Mouse (Mus musculus) G1E-ER4 (cell line): ENCODE measurements around the gene Tnpo3. TPM values are rescaled to one million over a fixed set of nuclear protein-coding genes. Genes with fewer than 3 reads are reported as not detected.

Experiments
- GATA1 ChIP-seq: IDR thresholded peaks from one replicate; pipeline ENCODE4 v1.8.0; 2012; ENCODE audit warnings: low read length, inconsistent platforms
- polyA plus RNA-seq: library from polyadenylated mRNA; stranded (reverse); fragments of >175 nt; gene quantifications from 2 replicates; pipeline ENCODE4 v1.2.3, GENCODE M21; 2012

Gene Tnpo3
- polyA plus RNA-seq, 1 experiment = 102 TPM

GRCm38 (mm10) chr6:29517139-29517538 lies 92.5 kb downstream of the Tnpo3 start:
- no peak for TF ChIP-seq GATA1

DNA sequence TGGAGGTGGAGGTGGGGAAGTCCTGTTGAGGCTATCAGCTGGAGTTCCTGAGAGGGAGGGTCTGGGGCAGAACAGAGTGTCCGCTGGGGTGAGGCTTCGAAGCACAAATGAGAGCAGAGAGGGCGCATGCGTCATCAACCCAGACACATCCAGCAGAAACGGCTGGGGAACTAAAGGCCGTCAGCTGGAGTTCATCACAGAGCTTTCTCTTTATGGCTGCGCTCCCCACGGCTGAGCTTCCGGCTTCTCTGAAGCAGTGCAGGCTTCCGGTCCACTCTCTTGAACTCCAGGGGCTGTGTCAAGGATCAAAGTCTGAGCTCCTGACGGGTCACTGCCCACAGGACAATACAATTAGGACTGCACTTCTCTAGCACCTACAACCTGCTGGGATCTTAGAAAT lies 96.4 kb downstream of the Tnpo3 start:
- no peak for TF ChIP-seq GATA1

DNA sequence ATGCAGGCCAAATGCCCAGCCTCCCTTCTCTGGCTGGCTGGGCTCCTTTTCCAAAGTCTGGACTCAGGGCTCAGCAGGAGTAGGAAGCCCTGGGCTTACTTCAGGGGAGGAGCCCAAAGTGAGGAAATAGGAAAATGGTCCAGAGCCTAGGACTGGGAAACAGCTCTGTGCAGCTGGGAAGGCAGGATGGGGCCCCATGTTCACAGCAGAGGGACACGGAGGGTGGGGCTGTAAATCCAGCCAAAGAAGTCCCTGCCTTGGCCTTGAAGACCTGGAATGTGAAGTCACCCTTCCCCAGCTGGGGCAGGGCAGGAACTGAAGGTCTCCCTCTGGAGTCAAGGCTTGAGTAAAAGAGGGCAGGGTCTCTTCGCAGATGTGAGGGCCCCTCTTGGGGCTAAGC lies 100.6 kb downstream of the Tnpo3 start:
- TF ChIP-seq GATA1 = no peak

DNA sequence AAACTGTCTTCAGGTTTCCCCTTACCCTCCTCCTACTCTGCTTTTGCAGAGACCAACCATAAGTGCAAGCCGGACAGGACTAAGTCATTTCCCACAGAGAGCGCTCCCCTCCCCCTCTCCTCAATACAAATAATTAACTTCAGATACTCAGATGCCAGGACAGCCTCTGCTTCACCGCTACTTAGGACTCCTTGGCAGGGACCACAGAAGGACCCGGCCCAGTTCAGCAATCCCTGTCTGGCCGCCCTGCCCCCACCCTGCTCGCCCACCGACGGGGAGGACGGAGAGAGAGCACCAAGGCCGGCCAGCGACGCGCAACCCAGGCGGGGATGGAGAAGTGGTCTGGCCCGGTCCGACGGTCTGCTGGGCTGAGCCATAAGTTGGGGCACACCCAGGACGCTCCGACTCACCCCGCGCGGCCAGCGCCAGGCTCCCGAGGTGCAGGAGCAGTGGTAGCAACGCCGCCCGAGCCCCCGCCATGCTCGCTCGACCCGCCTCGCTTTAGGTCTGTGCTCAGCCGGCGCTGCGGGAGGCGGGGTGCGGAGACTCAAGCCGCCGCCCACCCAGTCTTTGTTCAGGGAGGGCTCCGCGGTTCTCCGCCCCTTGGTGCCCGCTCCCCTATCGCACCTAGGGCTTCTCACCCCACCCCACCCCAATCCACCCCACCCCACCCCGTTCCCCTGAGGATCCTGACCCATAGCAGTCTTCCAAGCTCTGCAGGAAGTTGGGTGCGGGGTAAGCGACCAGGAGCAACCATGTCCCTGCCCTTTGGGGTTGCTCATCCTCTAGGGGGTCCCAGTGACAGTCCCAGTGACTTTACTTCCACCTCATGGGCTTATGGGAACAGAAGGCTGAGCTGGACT lies 102.0 kb downstream of the Tnpo3 start, which contains the start of gene Kcp:
Gene Kcp (minus strand): TSS at position 506 of the 863 bp plus-strand sequence.
- no peak for TF ChIP-seq GATA1

DNA sequence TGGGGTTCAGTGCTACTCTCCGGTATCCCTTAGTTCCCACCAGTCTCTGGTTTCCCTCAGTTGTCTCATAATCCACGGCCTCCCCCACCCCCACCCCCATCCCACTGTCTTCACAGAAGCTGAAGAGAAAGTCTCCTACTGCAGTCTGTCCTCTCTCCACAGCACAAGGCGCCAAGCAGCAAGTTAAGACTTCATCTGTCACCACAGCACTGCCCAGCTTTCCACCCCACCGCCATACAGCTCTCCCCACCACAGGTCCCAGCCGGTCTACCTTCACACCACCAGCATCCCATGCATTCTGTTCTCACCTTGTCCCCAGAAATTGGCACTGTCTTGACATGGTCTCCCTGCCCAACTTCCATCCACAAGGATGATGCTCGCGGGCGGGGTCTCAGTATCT lies 102.9 kb downstream of the Tnpo3 start:
- no peak for TF ChIP-seq GATA1

DNA sequence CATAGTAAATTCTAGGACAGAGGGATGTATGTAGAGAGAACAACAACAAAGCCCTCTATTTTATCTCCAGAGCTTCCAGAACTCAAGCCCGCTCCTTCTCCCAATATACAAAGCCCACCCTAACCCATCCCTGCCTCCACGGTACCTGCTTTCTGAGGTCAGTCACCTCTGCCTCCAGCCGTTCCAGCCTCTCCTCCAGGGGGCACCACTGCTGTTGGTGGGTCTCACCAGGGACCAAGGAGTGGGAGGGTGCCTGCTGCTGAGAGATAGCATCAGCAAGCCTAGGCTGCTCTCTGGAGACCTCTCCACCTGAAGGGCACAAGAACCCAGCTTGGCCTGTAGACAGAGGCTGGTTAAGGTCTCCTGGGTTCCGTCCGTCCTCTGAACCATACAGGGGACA lies 104.2 kb downstream of the Tnpo3 start:
- TF ChIP-seq GATA1 = no peak

GRCm38 (mm10) chr6:29501599-29501998 lies 108.1 kb downstream of the Tnpo3 start:
- TF ChIP-seq GATA1 = no peak

- no peak for TF ChIP-seq GATA1
Observed at GRCm38 (mm10) chr6:29500810-29501209, 108.9 kb downstream of the Tnpo3 start.

DNA sequence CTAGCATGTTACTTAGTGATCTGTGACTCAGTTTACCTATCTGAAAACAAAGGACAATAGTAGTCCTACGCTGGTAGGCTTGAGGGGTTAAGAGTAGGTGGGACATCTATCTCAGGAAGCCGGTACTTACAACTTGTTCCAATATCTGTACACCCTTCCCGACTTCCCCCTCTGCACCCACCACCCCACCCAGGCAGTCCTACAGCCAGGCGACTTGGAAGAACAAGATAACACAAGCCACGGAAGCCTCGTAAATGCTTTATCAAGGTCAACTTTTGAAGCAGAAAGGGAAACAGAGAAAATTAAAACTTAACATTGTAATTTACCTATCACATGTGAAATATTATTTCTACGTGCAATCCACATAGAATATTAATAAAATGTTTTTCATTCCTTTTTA lies 109.5 kb downstream of the Tnpo3 start:
- peak; percentile 16 for TF ChIP-seq GATA1

- TF ChIP-seq GATA1 = no peak
Observed at GRCm38 (mm10) chr6:29497791-29498190, 111.9 kb downstream of the Tnpo3 start.

GRCm38 (mm10) chr6:29496270-29496669 lies 113.4 kb downstream of the Tnpo3 start:
- TF ChIP-seq GATA1 = no peak

DNA sequence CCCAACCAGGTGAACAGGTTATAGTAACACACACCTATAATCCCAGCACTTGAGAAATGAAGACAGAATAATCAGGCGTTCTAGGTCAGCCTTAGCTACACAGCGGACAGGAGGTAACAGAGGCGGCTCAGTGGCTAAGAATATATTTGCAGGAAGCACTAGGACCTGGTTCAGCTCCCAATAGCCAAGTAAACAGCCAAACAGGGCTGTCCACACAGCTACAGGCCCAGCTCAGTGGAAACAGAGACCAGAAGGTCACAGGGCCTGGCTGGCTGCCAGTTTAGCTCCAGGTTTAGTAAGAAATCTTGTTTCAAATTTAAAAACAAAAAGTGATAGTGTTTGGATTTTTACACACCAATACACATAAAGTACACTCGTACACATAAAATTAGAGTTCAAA lies 115.6 kb downstream of the Tnpo3 start:
- no peak for TF ChIP-seq GATA1

Other genes with a start within 250 kb of the Tnpo3 start
- not detected in 2 replicates for gene Opn1sw, start 221.4 kb downstream of the Tnpo3 start, polyA plus RNA-seq
- not detected in 2 replicates for gene Ccdc136, start 213.6 kb downstream of the Tnpo3 start, polyA plus RNA-seq
- 0.14 and 0.15 TPM in 2 replicates for gene Flnc, start 176.6 kb downstream of the Tnpo3 start, polyA plus RNA-seq
- gene Atp6v1f, start 142.2 kb downstream of the Tnpo3 start, polyA plus RNA-seq = 242 and 326 TPM in 2 replicates
- not detected in 2 replicates for gene Atp6v1fnb, start 138.4 kb downstream of the Tnpo3 start, polyA plus RNA-seq
- 0.59 and 0.71 TPM in 2 replicates for gene Kcp, start 101.9 kb downstream of the Tnpo3 start, polyA plus RNA-seq
- gene Irf5, start 83.3 kb downstream of the Tnpo3 start, polyA plus RNA-seq = 2.1 and 2.6 TPM in 2 replicates
- 31.8 and 44.5 TPM in 2 replicates for gene Tspan33, start 84.3 kb upstream of the Tnpo3 start, polyA plus RNA-seq
- gene Smo, start 125.6 kb upstream of the Tnpo3 start, polyA plus RNA-seq = 52.2 and 65.1 TPM in 2 replicates
- 30.5 and 31.0 TPM in 2 replicates for gene Ahcyl2, start 158.1 kb upstream of the Tnpo3 start, polyA plus RNA-seq